Mouse (Mus musculus): ENCODE data around the gene Vamp2. TPM values are rescaled to one million over a fixed set of nuclear protein-coding genes. Genes with fewer than 3 reads are reported as not detected.
A peak's percentile ranks its signal among the peaks of the same experiment; 100 is the strongest.

Vamp2 gene
- total RNA-seq, 2 experiments from 2014 or later = 579 to 594 TPM

GRCm38 (mm10) chr11:69096987-69097900 lies 9.0 kb downstream of the Vamp2 start:
- intact Hi-C loops (cut with DNase I) = no loop called here

GRCm38 (mm10) chr11:69098039-69098761 lies 9.9 kb downstream of the Vamp2 start:
- intact Hi-C loops (cut with DNase I) = no loop called here
- no peak for DNase-seq

More at GRCm38 (mm10) chr11:69096987-69097900, 9.0 kb downstream of the Vamp2 start:
- peak; percentile 93 for DNase-seq

GRCm38 (mm10) chr11:69098762-69099091 lies 10.4 kb downstream of the Vamp2 start:
- intact Hi-C loops (cut with DNase I) = no loop called here
- peak; percentile 96 for DNase-seq

GRCm38 (mm10) chr11:69099177-69099914 lies 11.1 kb downstream of the Vamp2 start:
- DNase-seq = peak; percentile 73

GRCm38 (mm10) chr11:69099915-69100345 lies 11.6 kb downstream of the Vamp2 start:
- intact Hi-C loops (cut with DNase I) = no loop called here
- peak; percentile 81 for DNase-seq

More at GRCm38 (mm10) chr11:69099177-69099914, 11.1 kb downstream of the Vamp2 start:
- intact Hi-C loops (cut with DNase I) = no loop called here

- no peak for DNase-seq
- intact Hi-C loops (cut with DNase I) = no loop called here
Observed at GRCm38 (mm10) chr11:69100639-69101360, 12.5 kb downstream of the Vamp2 start.

- intact Hi-C loops (cut with DNase I) = no loop called here
- no peak for DNase-seq
Observed at GRCm38 (mm10) chr11:69101604-69102402, 13.5 kb downstream of the Vamp2 start.

- intact Hi-C loops (cut with DNase I) = no loop called here
Observed at GRCm38 (mm10) chr11:69102403-69102725, 14.1 kb downstream of the Vamp2 start.

GRCm38 (mm10) chr11:69103121-69103520 lies 14.8 kb downstream of the Vamp2 start:
- DNase-seq = peak; percentile 1
- intact Hi-C loops (cut with DNase I) = no loop called here

More at GRCm38 (mm10) chr11:69102403-69102725, 14.1 kb downstream of the Vamp2 start:
- DNase-seq = no peak

- intact Hi-C loops (cut with DNase I) = no loop called here
Observed at GRCm38 (mm10) chr11:69103531-69104435, 15.5 kb downstream of the Vamp2 start.

GRCm38 (mm10) chr11:69104487-69104886 lies 16.2 kb downstream of the Vamp2 start:
- intact Hi-C loops (cut with DNase I) = no loop called here
- DNase-seq = no peak

More at GRCm38 (mm10) chr11:69103531-69104435, 15.5 kb downstream of the Vamp2 start:
- no peak for DNase-seq

- intact Hi-C loops (cut with DNase I) = no loop called here
Observed at GRCm38 (mm10) chr11:69105227-69105626, 16.9 kb downstream of the Vamp2 start.

GRCm38 (mm10) chr11:69105796-69106195 lies 17.5 kb downstream of the Vamp2 start:
- intact Hi-C loops (cut with DNase I) = no loop called here
- DNase-seq = no peak

More at GRCm38 (mm10) chr11:69105227-69105626, 16.9 kb downstream of the Vamp2 start:
- no peak for DNase-seq

GRCm38 (mm10) chr11:69106299-69106698 lies 18.0 kb downstream of the Vamp2 start:
- intact Hi-C loops (cut with DNase I) = no loop called here
- no peak for DNase-seq

GRCm38 (mm10) chr11:69106842-69107241 lies 18.6 kb downstream of the Vamp2 start:
- intact Hi-C loops (cut with DNase I) = no loop called here
- no peak for DNase-seq

- DNase-seq = no peak
- intact Hi-C loops (cut with DNase I) = no loop called here
Observed at GRCm38 (mm10) chr11:69107676-69108075, 19.4 kb downstream of the Vamp2 start.

- intact Hi-C loops (cut with DNase I) = no loop called here
- no peak for DNase-seq
Observed at GRCm38 (mm10) chr11:69108223-69108622, 19.9 kb downstream of the Vamp2 start.
